Mouse (Mus musculus): ENCODE data around the gene Pced1b. TPM values are rescaled to one million over a fixed set of nuclear protein-coding genes. Genes with fewer than 3 reads are reported as not detected.
"Not testable (repeated sequence)": the region's sequence is repeated elsewhere in the genome, so short reads cannot be mapped to it uniquely, and the experiment has no call there.

Gene Pced1b
- polyA plus RNA-seq, 1 experiment from 2014 or later: 6.0 TPM

DNA sequence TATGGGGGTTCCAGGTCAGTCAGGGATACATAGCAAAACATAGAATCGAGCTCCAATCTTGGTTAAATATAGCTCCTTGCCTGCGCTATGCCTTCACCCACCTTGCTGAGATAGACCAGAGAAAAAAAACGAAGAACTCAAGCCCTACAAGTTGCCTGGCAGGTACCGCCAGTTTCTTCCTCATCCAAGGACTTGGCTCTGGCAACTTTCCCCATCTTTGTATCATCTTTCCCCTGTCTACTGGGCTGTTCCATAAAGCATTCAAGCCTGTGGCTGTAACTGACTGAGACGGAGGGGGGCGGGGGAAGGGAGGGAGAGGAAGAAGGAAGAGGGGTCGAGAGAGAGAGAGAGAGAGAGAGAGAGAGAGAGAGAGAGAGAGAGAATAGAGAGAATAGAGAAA, 121.7 kb downstream of the Pced1b start:
- H3K4me2 ChIP-seq (ENCODE audit: low read depth, low read length): no peak overlapping the region
- no peak overlapping the region for H3K27ac ChIP-seq (ENCODE audit: low read length)
- no peaks in the 10 kb centered on the region for H3K9me3 ChIP-seq (ENCODE audit: control insufficient read depth, low read length)
- ATAC-seq (ENCODE audit: low read depth): no peak
- no peak overlapping the region for H3K9ac ChIP-seq (ENCODE audit: low read length)
- H3K36me3 ChIP-seq (ENCODE audit: control insufficient read depth, insufficient read depth, low read length): no peaks in the 10 kb centered on the region
- no peak overlapping the region for H3K4me3 ChIP-seq (ENCODE audit: low read length)
- 68% methylated on average over 7 of the region's 7 CpGs for WGBS
- peaks cover 4% of the 10 kb centered on the region for H3K4me1 ChIP-seq (replicated peaks; ENCODE audit: control insufficient read depth, insufficient read depth, low read length)
- no peaks in the 10 kb centered on the region for H3K27me3 ChIP-seq (ENCODE audit: control insufficient read depth, insufficient read depth, low read depth, low read length)

DNA sequence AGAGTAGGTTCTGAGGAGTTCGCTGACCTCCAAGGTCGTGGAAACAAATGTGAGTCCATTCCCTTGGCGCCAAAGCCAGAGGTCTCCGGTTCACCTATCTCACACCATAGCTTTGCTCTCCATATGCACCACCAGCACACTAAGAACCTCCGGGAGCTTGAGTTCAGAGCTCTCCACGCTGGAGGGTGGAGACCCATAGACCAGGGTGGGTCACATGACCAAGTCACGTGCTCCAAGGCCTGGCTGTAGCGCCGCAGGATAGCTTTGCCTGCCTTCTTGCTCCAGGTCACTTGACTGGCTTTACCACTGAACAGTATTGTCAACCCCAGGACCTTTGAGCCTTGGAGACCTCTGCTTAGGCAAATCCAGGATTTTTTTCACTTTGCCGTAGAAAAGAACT, 122.2 kb downstream of the Pced1b start:
- Histone ChIP-seq H3K4me2 (ENCODE audit: low read depth, low read length) (no peak overlapping the region), H3K9ac (ENCODE audit: low read length) (no peak overlapping the region), H3K27ac (ENCODE audit: low read length) (no peak overlapping the region), H3K27me3 (ENCODE audit: control insufficient read depth, insufficient read depth, low read depth, low read length) (no peaks in the 10 kb centered on the region), H3K4me3 (ENCODE audit: low read length) (no peak overlapping the region), H3K36me3 (ENCODE audit: control insufficient read depth, insufficient read depth, low read length) (no peaks in the 10 kb centered on the region), H3K9me3 (ENCODE audit: control insufficient read depth, low read length) (no peaks in the 10 kb centered on the region), H3K4me1 (replicated peaks; ENCODE audit: control insufficient read depth, insufficient read depth, low read length) (peaks cover 4% of the 10 kb centered on the region)
- ATAC-seq (ENCODE audit: low read depth): no peak
- 86% methylated on average over 10 of the region's 10 CpGs for WGBS

DNA sequence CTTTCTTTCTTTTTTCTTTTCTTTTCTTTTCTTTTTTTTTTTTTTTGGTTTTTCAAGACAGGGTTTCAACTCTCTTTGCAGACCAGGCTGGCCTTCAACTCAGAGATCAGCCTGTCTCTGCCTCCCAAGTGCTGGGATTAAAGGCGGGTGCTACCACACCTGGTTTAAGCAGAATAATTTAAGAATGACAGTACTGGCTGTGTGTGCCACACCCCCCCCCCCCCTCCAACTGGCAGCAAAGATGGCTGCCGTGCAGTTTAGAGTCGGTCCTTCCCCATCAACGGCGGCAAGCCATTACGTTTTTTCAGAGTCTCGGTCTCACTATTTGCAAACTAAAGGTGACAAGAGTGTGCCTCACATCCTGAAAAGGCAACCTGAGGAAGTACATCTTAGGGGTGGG, 124.0 kb downstream of the Pced1b start:
- H3K4me3 ChIP-seq (ENCODE audit: low read length): no peak overlapping the region
- no peak for ATAC-seq (ENCODE audit: low read depth)
- WGBS: 91% methylated on average over 7 of the region's 7 CpGs
- no peaks in the 10 kb centered on the region for H3K36me3 ChIP-seq (ENCODE audit: control insufficient read depth, insufficient read depth, low read length)
- H3K4me2 ChIP-seq (ENCODE audit: low read depth, low read length): no peak overlapping the region
- no peak overlapping the region for H3K27ac ChIP-seq (ENCODE audit: low read length)
- H3K27me3 ChIP-seq (ENCODE audit: control insufficient read depth, insufficient read depth, low read depth, low read length): no peaks in the 10 kb centered on the region
- H3K4me1 ChIP-seq (replicated peaks; ENCODE audit: control insufficient read depth, insufficient read depth, low read length): peaks cover 4% of the 10 kb centered on the region
- H3K9ac ChIP-seq (ENCODE audit: low read length): no peak overlapping the region
- H3K9me3 ChIP-seq (ENCODE audit: control insufficient read depth, low read length): no peaks in the 10 kb centered on the region

- not testable (repeated sequence) for ATAC-seq (ENCODE audit: low read depth); H3K27me3 ChIP-seq (ENCODE audit: control insufficient read depth, insufficient read depth, low read depth, low read length); H3K36me3 ChIP-seq (ENCODE audit: control insufficient read depth, insufficient read depth, low read length); H3K9me3 ChIP-seq (ENCODE audit: control insufficient read depth, low read length); H3K4me3 ChIP-seq (ENCODE audit: low read length); H3K9ac ChIP-seq (ENCODE audit: low read length); H3K27ac ChIP-seq (ENCODE audit: low read length); H3K4me2 ChIP-seq (ENCODE audit: low read depth, low read length)
- peaks cover 14% of the 10 kb centered on the region for H3K4me1 ChIP-seq (replicated peaks; ENCODE audit: control insufficient read depth, insufficient read depth, low read length)
- WGBS: 55% methylated on average over 3 of the region's 3 CpGs
Measured at GRCm38 (mm10) chr15:97372043-97372442, 125.1 kb downstream of the Pced1b start.

DNA sequence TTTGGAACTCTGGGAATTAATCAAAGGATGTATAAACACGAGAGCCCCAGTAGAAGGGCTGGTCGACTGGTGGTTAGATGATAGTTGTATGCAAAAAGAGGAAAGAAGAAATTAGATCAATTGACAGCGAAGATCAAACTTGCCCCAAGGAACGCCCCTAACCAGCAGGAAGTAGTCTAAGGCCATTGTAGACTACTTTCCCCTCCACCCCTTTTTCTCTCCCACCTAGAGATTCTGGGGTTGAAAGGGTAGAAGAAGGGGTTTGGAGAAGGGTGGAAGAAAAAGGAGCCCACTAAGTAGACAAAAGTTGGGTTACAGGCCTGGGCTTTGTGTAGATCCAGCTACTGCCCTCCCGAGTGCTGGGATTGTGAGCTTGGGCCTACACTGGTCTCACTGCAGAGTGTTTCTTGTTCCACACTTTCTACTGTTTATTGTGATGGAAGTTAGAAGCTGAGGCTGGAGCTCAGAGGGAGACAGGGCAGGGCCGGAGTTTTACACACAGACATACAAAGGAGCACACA, 125.8 kb downstream of the Pced1b start:
- Histone ChIP-seq H3K4me1 (replicated peaks; ENCODE audit: control insufficient read depth, insufficient read depth, low read length) (peaks cover 17% of the 10 kb centered on the region), H3K9ac (ENCODE audit: low read length) (no peak overlapping the region), H3K9me3 (ENCODE audit: control insufficient read depth, low read length) (no peaks in the 10 kb centered on the region), H3K36me3 (ENCODE audit: control insufficient read depth, insufficient read depth, low read length) (no peaks in the 10 kb centered on the region), H3K4me3 (ENCODE audit: low read length) (no peak overlapping the region), H3K27ac (ENCODE audit: low read length) (no peak overlapping the region; the same call in 1 of the 2 replicates), H3K4me2 (ENCODE audit: low read depth, low read length) (no peak overlapping the region), H3K27me3 (ENCODE audit: control insufficient read depth, insufficient read depth, low read depth, low read length) (no peaks in the 10 kb centered on the region)
- ATAC-seq (ENCODE audit: low read depth): no peak
- WGBS: 56% methylated on average over 6 of the region's 6 CpGs

GRCm38 (mm10) chr15:97373203-97374084, 126.5 kb downstream of the Pced1b start:
- H3K4me3 ChIP-seq (ENCODE audit: low read length): peak overlapping the region; percentile 20
- no peaks in the 10 kb centered on the region for H3K9me3 ChIP-seq (ENCODE audit: control insufficient read depth, low read length)
- peaks cover 17% of the 10 kb centered on the region for H3K4me1 ChIP-seq (replicated peaks; ENCODE audit: control insufficient read depth, insufficient read depth, low read length)
- H3K27me3 ChIP-seq (ENCODE audit: control insufficient read depth, insufficient read depth, low read depth, low read length): no peaks in the 10 kb centered on the region
- no peak overlapping the region for H3K27ac ChIP-seq (ENCODE audit: low read length)
- peak; percentile 32; the same call in 1 of the 2 replicates for ATAC-seq (ENCODE audit: low read depth)
- H3K4me2 ChIP-seq (ENCODE audit: low read depth, low read length): peak overlapping the region; percentile 48
- H3K36me3 ChIP-seq (ENCODE audit: control insufficient read depth, insufficient read depth, low read length): no peaks in the 10 kb centered on the region
- WGBS: 21% methylated on average over 22 of the region's 25 CpGs
- H3K9ac ChIP-seq (ENCODE audit: low read length): peak overlapping the region; percentile 33

DNA sequence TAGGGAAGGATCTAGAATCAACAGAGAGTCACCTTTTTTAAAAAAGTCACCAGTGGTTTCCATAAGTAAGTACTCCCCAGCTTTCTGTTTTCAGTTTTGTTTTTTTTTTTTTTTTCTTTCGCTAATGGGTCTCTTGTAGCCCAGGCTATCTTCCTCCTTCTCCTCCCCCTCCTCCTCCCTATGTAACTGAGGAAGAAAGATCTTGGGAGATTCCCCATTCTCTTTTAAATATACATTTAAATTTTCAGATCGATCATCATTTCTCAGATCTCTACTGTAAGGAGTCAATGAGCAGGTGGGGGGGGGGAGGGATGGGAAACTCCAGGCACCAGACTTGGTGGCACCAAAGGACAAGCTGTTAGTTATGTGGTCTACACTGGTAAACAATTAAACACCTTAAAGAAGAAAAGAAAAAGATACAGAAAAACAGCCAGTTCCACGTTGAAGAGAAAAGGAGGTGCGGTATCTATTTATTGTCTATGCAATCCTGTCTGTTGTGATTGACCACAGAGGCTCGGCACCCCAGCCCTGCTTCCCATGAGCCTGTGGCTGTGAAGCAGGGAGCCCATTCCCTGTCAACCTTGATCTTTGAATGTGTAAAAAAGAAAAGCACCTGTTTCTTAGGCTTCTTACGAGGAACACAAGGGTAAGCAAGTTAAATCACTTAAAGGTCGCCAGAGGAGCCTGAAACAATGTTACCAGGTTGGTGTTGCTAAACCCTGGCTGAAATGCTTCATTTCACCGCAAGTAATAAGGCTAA, 127.4 kb downstream of the Pced1b start:
- Histone ChIP-seq H3K4me2 (ENCODE audit: low read depth, low read length) (peak overlapping the region; percentile 48; the same call in 1 of the 2 replicates), H3K27me3 (ENCODE audit: control insufficient read depth, insufficient read depth, low read depth, low read length) (no peaks in the 10 kb centered on the region), H3K36me3 (ENCODE audit: control insufficient read depth, insufficient read depth, low read length) (no peaks in the 10 kb centered on the region), H3K4me1 (replicated peaks; ENCODE audit: control insufficient read depth, insufficient read depth, low read length) (peaks cover 17% of the 10 kb centered on the region), H3K27ac (ENCODE audit: low read length) (no peak overlapping the region), H3K9ac (ENCODE audit: low read length) (no peak overlapping the region), H3K9me3 (ENCODE audit: control insufficient read depth, low read length) (no peaks in the 10 kb centered on the region), H3K4me3 (ENCODE audit: low read length) (no peak overlapping the region)
- 76% methylated on average over 8 of the region's 8 CpGs for whole genome bisulfite sequencing
- no peak for ATAC-seq (ENCODE audit: low read depth)

DNA sequence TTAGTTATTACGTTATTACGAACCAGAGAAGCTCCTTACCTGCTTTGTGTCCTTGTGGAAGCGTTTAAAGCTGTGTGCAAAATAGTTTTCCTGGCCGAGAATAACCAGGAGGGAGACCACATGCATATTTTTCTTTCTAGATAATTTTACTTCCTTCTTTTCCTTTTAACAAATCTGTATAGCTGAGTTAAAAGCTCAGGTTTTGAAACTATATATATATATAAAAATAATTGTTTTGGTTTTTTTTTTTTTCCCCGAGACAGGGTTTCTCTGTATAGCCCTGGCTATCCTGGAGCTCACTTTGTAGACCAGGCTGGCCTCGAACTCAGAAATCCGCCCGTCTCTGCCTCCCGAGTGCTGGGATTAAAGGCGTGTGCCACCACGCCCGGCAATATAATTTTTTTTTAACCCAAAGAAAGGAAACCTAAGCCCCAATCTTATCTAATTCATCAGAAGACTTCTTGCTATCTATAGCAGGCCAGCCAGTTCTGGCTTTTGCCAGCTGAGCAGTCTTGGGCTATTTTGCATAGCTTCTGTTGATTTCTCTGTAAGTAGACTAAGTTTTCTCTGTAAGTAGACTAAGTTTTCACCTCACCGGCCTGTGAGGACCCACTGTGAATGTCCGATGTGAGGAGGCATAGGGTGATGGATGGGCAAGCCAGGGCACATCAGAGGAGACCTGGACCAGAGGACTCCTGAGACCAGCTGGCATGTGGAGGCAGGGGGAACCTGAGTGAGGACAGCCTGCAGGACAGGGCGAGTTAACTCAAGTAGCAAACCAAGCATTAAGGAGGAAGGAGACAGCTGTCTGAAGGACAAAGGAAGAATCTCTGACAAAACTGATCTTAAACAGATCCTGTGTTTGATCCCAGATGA, 128.2 kb downstream of the Pced1b start:
- Histone ChIP-seq H3K9ac (ENCODE audit: low read length) (no peak overlapping the region), H3K27me3 (ENCODE audit: control insufficient read depth, insufficient read depth, low read depth, low read length) (no peaks in the 10 kb centered on the region), H3K36me3 (ENCODE audit: control insufficient read depth, insufficient read depth, low read length) (no peaks in the 10 kb centered on the region), H3K4me2 (ENCODE audit: low read depth, low read length) (no peak overlapping the region), H3K9me3 (ENCODE audit: control insufficient read depth, low read length) (no peaks in the 10 kb centered on the region), H3K4me1 (replicated peaks; ENCODE audit: control insufficient read depth, insufficient read depth, low read length) (peaks cover 21% of the 10 kb centered on the region), H3K4me3 (ENCODE audit: low read length) (no peak overlapping the region), H3K27ac (ENCODE audit: low read length) (no peak overlapping the region)
- 84% methylated on average over 15 of the region's 15 CpGs for WGBS
- ATAC-seq (ENCODE audit: low read depth): no peak

All from lung, embryonic 16.5 days (tissue).